Mouse (Mus musculus) testis, adult 2 months (tissue): Measurements from ENCODE around the gene Epha1. TPM values are rescaled to one million over a fixed set of nuclear protein-coding genes. Genes with fewer than 3 reads are reported as not detected.

Source experiments
- H3K27ac ChIP-seq: fragments of 200-500 bp; 2 replicates; pipeline ENCODE4 v1.5.1; 2012; ENCODE audit warnings: low read depth, low read length; ENCODE audit not compliant: control insufficient read depth, insufficient read depth
- H3K27me3 ChIP-seq: fragments of 200-500 bp; 2 replicates; pipeline ENCODE4 v1.6.1; 2012; ENCODE audit warnings: mild to moderate bottlenecking, low read length, moderate library complexity; ENCODE audit not compliant: control insufficient read depth, insufficient read depth
- H3K36me3 ChIP-seq: fragments of 200-500 bp; 2 replicates; pipeline ENCODE4 v1.6.1; 2012; ENCODE audit warnings: mild to moderate bottlenecking, low read length; ENCODE audit not compliant: control insufficient read depth, insufficient read depth
- H3K4me1 ChIP-seq: fragments of 200-500 bp; 2 replicates; pipeline ENCODE4 v1.6.1; 2012; ENCODE audit warnings: low read length; ENCODE audit not compliant: control insufficient read depth, insufficient read depth
- H3K4me3 ChIP-seq: fragments of 200-500 bp; 2 replicates; pipeline ENCODE4 v1.5.1; 2012; ENCODE audit warnings: low read depth, mild to moderate bottlenecking, low read length, moderate library complexity, mixed read lengths; ENCODE audit not compliant: control insufficient read depth
- CTCF ChIP-seq: fragments of 200-500 bp; IDR thresholded peaks from 2 replicates; pipeline ENCODE4 v1.5.1; 2012; ENCODE audit warnings: low read depth, mild to moderate bottlenecking, inconsistent platforms, low read length, moderate library complexity; ENCODE audit not compliant: control insufficient read depth, insufficient read depth, insufficient replicate concordance
- POLR2A ChIP-seq: fragments of 200-500 bp; IDR thresholded peaks from 2 replicates; pipeline ENCODE4 v1.6.1; 2012; ENCODE audit warnings: low read depth, mild to moderate bottlenecking, inconsistent platforms, low read length, moderate library complexity; ENCODE audit not compliant: control insufficient read depth
- polyA plus RNA-seq: library from polyadenylated mRNA; depleted of rRNA; stranded (reverse); fragments of >200 nt; gene quantifications from 2 replicates; pipeline ENCODE4 v1.2.3, GENCODE M21; 2012

Epha1 gene
- polyA plus RNA-seq, 1 experiment = 0.30 TPM

DNA sequence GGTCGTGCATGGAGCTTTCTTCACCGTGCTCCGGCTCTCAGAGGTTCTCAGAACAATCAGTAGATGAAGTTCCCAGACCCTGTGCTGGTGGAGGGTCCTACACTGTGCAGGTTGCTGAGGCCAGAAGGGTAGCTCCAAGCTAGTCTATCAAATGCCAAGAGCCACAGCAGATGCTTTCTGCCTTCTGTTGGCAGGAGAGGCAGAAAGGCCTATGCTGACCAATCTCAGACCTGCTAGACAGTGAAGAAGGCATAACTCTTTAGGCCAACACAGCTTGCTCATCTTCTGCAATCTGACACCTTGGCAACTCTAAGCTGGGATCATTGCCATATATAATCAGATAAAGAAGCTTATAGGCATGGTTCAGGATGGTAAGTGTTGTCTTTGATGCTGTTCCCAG is 42.9 kb downstream of the Epha1 start:
- Histone ChIP-seq H3K4me1 (no peaks in the 10 kb centered on the region), H3K27ac (no peak overlapping the region), H3K36me3 (no peaks in the 10 kb centered on the region), H3K27me3 (no peaks in the 10 kb centered on the region), H3K4me3 (no peak overlapping the region)
- TF ChIP-seq POLR2A (no peak), CTCF (no peak)

DNA sequence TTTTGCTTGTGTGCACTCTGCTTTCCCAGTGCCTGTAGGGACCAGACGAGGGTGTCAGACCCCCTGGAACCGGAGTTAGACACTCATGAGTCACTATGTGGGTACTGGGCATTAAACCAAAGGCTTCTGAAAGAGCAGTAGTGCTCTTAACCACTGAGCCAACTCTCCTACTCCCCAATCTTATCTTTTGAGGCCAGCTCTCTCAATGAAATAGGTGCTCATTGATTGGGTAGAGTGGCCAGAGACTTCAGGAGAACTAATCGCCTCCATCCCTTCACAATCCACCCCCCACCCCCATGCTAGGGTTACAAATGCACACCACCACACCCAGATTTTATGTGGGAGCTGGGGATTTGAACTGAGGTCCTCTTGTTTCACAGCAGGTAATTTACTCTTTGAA is 44.3 kb downstream of the Epha1 start:
- TF ChIP-seq CTCF (no peak), POLR2A (no peak)

DNA sequence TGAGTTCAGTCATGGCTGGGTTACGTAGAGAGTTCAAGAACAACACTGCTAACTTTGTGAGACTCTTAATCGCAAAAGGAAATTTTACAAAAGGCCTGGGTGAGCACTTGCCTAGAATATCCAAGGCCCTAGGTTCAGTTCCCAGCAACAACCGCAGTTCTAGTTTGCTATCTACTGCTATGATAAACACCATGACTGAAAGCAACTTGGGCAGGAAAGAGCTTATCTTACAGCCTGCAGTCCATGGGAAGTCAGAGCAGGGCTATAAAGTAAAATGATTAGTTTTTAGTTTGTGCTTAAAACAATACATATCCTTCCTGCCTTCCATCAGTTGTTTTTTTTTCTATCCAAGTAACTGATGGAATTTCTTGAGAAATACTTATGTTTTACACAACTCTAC is 46.6 kb downstream of the Epha1 start:
- Histone ChIP-seq H3K27me3 (peaks cover 4% of the 10 kb centered on the region; the same call in 1 of the 2 replicates), H3K4me1 (peaks cover 4% of the 10 kb centered on the region), H3K36me3 (no peaks in the 10 kb centered on the region), H3K4me3 (no peak overlapping the region), H3K27ac (no peak overlapping the region)
- no peak for TF ChIP-seq POLR2A
- TF ChIP-seq CTCF = no peak

More for the DNA sequence above, 44.3 kb downstream of the Epha1 start:
- H3K4me1 ChIP-seq = peaks cover 4% of the 10 kb centered on the region
- no peaks in the 10 kb centered on the region for H3K36me3 ChIP-seq
- peaks cover 4% of the 10 kb centered on the region; the same call in 1 of the 2 replicates for H3K27me3 ChIP-seq
- no peak overlapping the region for H3K4me3 ChIP-seq
- H3K27ac ChIP-seq = no peak overlapping the region

- Histone ChIP-seq H3K27me3 (peaks cover 4% of the 10 kb centered on the region; the same call in 1 of the 2 replicates), H3K36me3 (no peaks in the 10 kb centered on the region), H3K4me1 (peaks cover 4% of the 10 kb centered on the region), H3K4me3 (peak overlapping the region; percentile 80), H3K27ac (no peak overlapping the region)
- TF ChIP-seq CTCF (peak; percentile 80; the same call in 1 of the 2 replicates), POLR2A (no peak)
Measured at GRCm38 (mm10) chr6:42325268-42325609, 47.8 kb downstream of the Epha1 start.

- H3K27ac ChIP-seq = no peak within 1 kb of the TSS
- H3K4me3 ChIP-seq = peak within 1 kb of the TSS; percentile 80
- H3K36me3 ChIP-seq = no peaks in the 10 kb centered on the region
- H3K27me3 ChIP-seq = peaks cover 4% of the 10 kb centered on the region; the same call in 1 of the 2 replicates
- peaks cover 4% of the 10 kb centered on the region for H3K4me1 ChIP-seq
- no peak for TF ChIP-seq POLR2A
- no peak for TF ChIP-seq CTCF
Measured at GRCm38 (mm10) chr6:42324482-42325267, 48.4 kb downstream of the Epha1 start, which contains the start of gene Fam131b. TSS of gene Fam131b (minus strand) at chr6:42324643.

DNA sequence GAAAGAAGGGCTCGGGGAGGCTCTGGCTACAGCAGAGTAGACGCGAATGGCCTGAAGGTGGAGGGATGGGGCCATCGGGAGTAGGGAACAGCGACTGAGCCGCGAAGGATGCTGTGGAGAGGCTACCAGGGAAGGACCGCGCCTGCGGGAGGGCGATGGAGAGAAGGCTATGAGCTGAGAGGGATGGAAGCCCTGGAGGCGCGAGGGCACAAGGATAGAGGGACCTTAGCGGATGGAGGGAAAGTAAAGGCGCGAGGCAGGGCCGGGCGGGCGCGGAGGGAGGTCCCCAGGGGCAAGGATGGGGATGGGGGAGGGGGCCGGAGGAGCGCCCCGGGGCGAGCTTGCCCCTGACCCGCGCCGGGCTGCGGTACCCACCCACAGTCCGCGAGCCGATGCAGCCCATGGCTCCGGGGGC is 49.0 kb downstream of the Epha1 start:
- no peak for TF ChIP-seq CTCF
- TF ChIP-seq POLR2A = no peak
- Histone ChIP-seq H3K27me3 (peaks cover 4% of the 10 kb centered on the region; the same call in 1 of the 2 replicates), H3K4me1 (peaks cover 4% of the 10 kb centered on the region), H3K36me3 (no peaks in the 10 kb centered on the region), H3K4me3 (peak overlapping the region; percentile 80), H3K27ac (no peak overlapping the region)

GRCm38 (mm10) chr6:42323371-42324066 is 49.5 kb downstream of the Epha1 start:
- H3K4me1 ChIP-seq = peaks cover 4% of the 10 kb centered on the region
- no peak overlapping the region for H3K27ac ChIP-seq
- H3K36me3 ChIP-seq = no peaks in the 10 kb centered on the region
- peak overlapping the region; percentile 80 for H3K4me3 ChIP-seq
- peaks cover 4% of the 10 kb centered on the region; the same call in 1 of the 2 replicates for H3K27me3 ChIP-seq
- no peak for TF ChIP-seq CTCF
- TF ChIP-seq POLR2A = no peak
